Mouse (Mus musculus): ENCODE data around the gene Orm1. TPM values are rescaled to one million over a fixed set of nuclear protein-coding genes. Genes with fewer than 3 reads are reported as not detected.
A peak's percentile ranks its signal among the peaks of the same experiment; 100 is the strongest.

The Orm1 gene
- polyA plus RNA-seq, 1 experiment from 2014 or later, result 5.7 TPM

- Histone ChIP-seq H3K4me2 (replicated peaks; ENCODE audit: low read depth, low read length) (no peak overlapping the region), H3K4me1 (ENCODE audit: insufficient read depth, low read depth, low read length) (no peaks in the 10 kb centered on the region), H3K9me3 (ENCODE audit: low read length) (no peaks in the 10 kb centered on the region), H3K9ac (replicated peaks; ENCODE audit: low read depth) (no peak overlapping the region), H3K27ac (ENCODE audit: low read length) (no peak overlapping the region), H3K27me3 (replicated peaks; ENCODE audit: insufficient read depth, low read length) (no peaks in the 10 kb centered on the region), H3K4me3 (ENCODE audit: low read depth, low read length) (no peak overlapping the region), H3K36me3 (ENCODE audit: insufficient read depth, low read length) (peaks cover 42% of the 10 kb centered on the region)
- 66% methylated on average over 7 of the region's 7 CpGs for WGBS
- ATAC-seq, result no peak
- peak; percentile 51 for TF ChIP-seq CTCF (IDR thresholded peaks at IDR 0.05)
- TF ChIP-seq EP300 (IDR thresholded peaks at IDR 0.05), result no peak
- no peak for DNase-seq (ENCODE audit: low spot score)
Observed at GRCm38 (mm10) chr4:63377483-63377882, 33.1 kb downstream of the Orm1 start.

GRCm38 (mm10) chr4:63382676-63383369 lies 38.5 kb downstream of the Orm1 start:
- DNase-seq (ENCODE audit: low spot score) (no peak), ATAC-seq (no peak)
- Histone ChIP-seq H3K4me2 (replicated peaks; ENCODE audit: low read depth, low read length) (no peak overlapping the region), H3K9me3 (ENCODE audit: low read length) (no peaks in the 10 kb centered on the region), H3K4me3 (ENCODE audit: low read depth, low read length) (no peak overlapping the region), H3K4me1 (ENCODE audit: insufficient read depth, low read depth, low read length) (no peaks in the 10 kb centered on the region), H3K27ac (ENCODE audit: low read length) (no peak overlapping the region), H3K27me3 (replicated peaks; ENCODE audit: insufficient read depth, low read length) (no peaks in the 10 kb centered on the region), H3K36me3 (ENCODE audit: insufficient read depth, low read length) (peaks cover 39% of the 10 kb centered on the region), H3K9ac (replicated peaks; ENCODE audit: low read depth) (no peak overlapping the region)
- TF ChIP-seq CTCF (IDR thresholded peaks at IDR 0.05), result no peak
- TF ChIP-seq EP300 (IDR thresholded peaks at IDR 0.05), result no peak
- WGBS, result 93% methylated on average over 4 of the region's 4 CpGs

GRCm38 (mm10) chr4:63383474-63383873 lies 39.1 kb downstream of the Orm1 start:
- WGBS, result 88% methylated on average over 12 of the region's 12 CpGs

GRCm38 (mm10) chr4:63384262-63384661 lies 39.9 kb downstream of the Orm1 start:
- 83% methylated on average over 4 of the region's 4 CpGs for WGBS
- TF ChIP-seq CTCF (IDR thresholded peaks at IDR 0.05) (no peak), EP300 (IDR thresholded peaks at IDR 0.05) (no peak)
- no peak overlapping the region for H3K4me2 ChIP-seq (replicated peaks; ENCODE audit: low read depth, low read length)

More at GRCm38 (mm10) chr4:63383474-63383873, 39.1 kb downstream of the Orm1 start:
- Histone ChIP-seq H3K27me3 (replicated peaks; ENCODE audit: insufficient read depth, low read length) (no peaks in the 10 kb centered on the region), H3K36me3 (ENCODE audit: insufficient read depth, low read length) (peaks cover 39% of the 10 kb centered on the region), H3K9me3 (ENCODE audit: low read length) (no peaks in the 10 kb centered on the region), H3K9ac (replicated peaks; ENCODE audit: low read depth) (no peak overlapping the region), H3K27ac (ENCODE audit: low read length) (no peak overlapping the region), H3K4me3 (ENCODE audit: low read depth, low read length) (no peak overlapping the region), H3K4me2 (replicated peaks; ENCODE audit: low read depth, low read length) (no peak overlapping the region), H3K4me1 (ENCODE audit: insufficient read depth, low read depth, low read length) (no peaks in the 10 kb centered on the region)
- TF ChIP-seq EP300 (IDR thresholded peaks at IDR 0.05) (no peak), CTCF (IDR thresholded peaks at IDR 0.05) (no peak)
- ATAC-seq (no peak), DNase-seq (ENCODE audit: low spot score) (no peak)

GRCm38 (mm10) chr4:63385253-63385652 lies 40.9 kb downstream of the Orm1 start:
- ATAC-seq (no peak), DNase-seq (ENCODE audit: low spot score) (no peak)
- TF ChIP-seq EP300 (IDR thresholded peaks at IDR 0.05), result no peak
- no peak for TF ChIP-seq CTCF (IDR thresholded peaks at IDR 0.05)
- Histone ChIP-seq H3K4me3 (ENCODE audit: low read depth, low read length) (no peak overlapping the region), H3K27me3 (replicated peaks; ENCODE audit: insufficient read depth, low read length) (no peaks in the 10 kb centered on the region), H3K9ac (replicated peaks; ENCODE audit: low read depth) (no peak overlapping the region), H3K4me2 (replicated peaks; ENCODE audit: low read depth, low read length) (no peak overlapping the region), H3K36me3 (ENCODE audit: insufficient read depth, low read length) (peaks cover 25% of the 10 kb centered on the region), H3K4me1 (ENCODE audit: insufficient read depth, low read depth, low read length) (no peaks in the 10 kb centered on the region), H3K27ac (ENCODE audit: low read length) (no peak overlapping the region), H3K9me3 (ENCODE audit: low read length) (no peaks in the 10 kb centered on the region)
- 81% methylated on average over 3 of the region's 3 CpGs for WGBS

More at GRCm38 (mm10) chr4:63384262-63384661, 39.9 kb downstream of the Orm1 start:
- H3K36me3 ChIP-seq (ENCODE audit: insufficient read depth, low read length), result peaks cover 34% of the 10 kb centered on the region
- no peak for ATAC-seq
- no peak overlapping the region for H3K27ac ChIP-seq (ENCODE audit: low read length)
- H3K27me3 ChIP-seq (replicated peaks; ENCODE audit: insufficient read depth, low read length), result no peaks in the 10 kb centered on the region
- no peak overlapping the region for H3K9ac ChIP-seq (replicated peaks; ENCODE audit: low read depth)
- no peaks in the 10 kb centered on the region for H3K9me3 ChIP-seq (ENCODE audit: low read length)
- no peaks in the 10 kb centered on the region for H3K4me1 ChIP-seq (ENCODE audit: insufficient read depth, low read depth, low read length)
- no peak overlapping the region for H3K4me3 ChIP-seq (ENCODE audit: low read depth, low read length)
- no peak for DNase-seq (ENCODE audit: low spot score)

- TF ChIP-seq CTCF (IDR thresholded peaks at IDR 0.05) (no peak), EP300 (IDR thresholded peaks at IDR 0.05) (no peak)
- WGBS, result 43% methylated on average over 11 of the region's 11 CpGs
- Histone ChIP-seq H3K9ac (replicated peaks; ENCODE audit: low read depth) (no peak overlapping the region), H3K4me1 (ENCODE audit: insufficient read depth, low read depth, low read length) (no peaks in the 10 kb centered on the region), H3K9me3 (ENCODE audit: low read length) (no peaks in the 10 kb centered on the region), H3K27me3 (replicated peaks; ENCODE audit: insufficient read depth, low read length) (no peaks in the 10 kb centered on the region), H3K4me3 (ENCODE audit: low read depth, low read length) (no peak overlapping the region), H3K27ac (ENCODE audit: low read length) (no peak overlapping the region), H3K4me2 (replicated peaks; ENCODE audit: low read depth, low read length) (no peak overlapping the region), H3K36me3 (ENCODE audit: insufficient read depth, low read length) (peaks cover 23% of the 10 kb centered on the region)
- DNase-seq (ENCODE audit: low spot score), result peak; percentile 68
- peak; percentile 30; the same call in 1 of the 2 replicates for ATAC-seq
Observed at GRCm38 (mm10) chr4:63385784-63386183, 41.4 kb downstream of the Orm1 start.
